Mouse (Mus musculus) spleen, adult 2 months (tissue): Measurements from ENCODE around the gene Cdh4. TPM values are rescaled to one million over a fixed set of nuclear protein-coding genes. Genes with fewer than 3 reads are reported as not detected.

Source experiments
- DNase-seq, 2 experiments: peaks; one replicate each; pipeline versions ENCODE4 v3.0.0 to v3.0.0-alpha.2; 2012 to 2021; ENCODE audit warnings: low spot score in 2 of 2, low read depth in 1 of 2
- H3K27ac ChIP-seq: fragments of 200-500 bp; 2 replicates; pipeline ENCODE4 v1.5.1; 2012; ENCODE audit warnings: low read length, inconsistent platforms; ENCODE audit not compliant: insufficient read depth
- H3K27me3 ChIP-seq: fragments of 200-500 bp; 2 replicates; pipeline ENCODE4 v1.6.1; 2012; ENCODE audit warnings: mild to moderate bottlenecking, moderate library complexity, low read length, inconsistent platforms; ENCODE audit not compliant: control insufficient read depth, insufficient read depth
- H3K36me3 ChIP-seq: fragments of 200-500 bp; 2 replicates; pipeline ENCODE4 v1.6.1; 2012; ENCODE audit warnings: mild to moderate bottlenecking, low read length, inconsistent platforms; ENCODE audit not compliant: control insufficient read depth, insufficient read depth
- H3K4me1 ChIP-seq: fragments of 200-500 bp; 2 replicates; pipeline ENCODE4 v1.6.1; 2011; ENCODE audit warnings: inconsistent platforms; ENCODE audit not compliant: control insufficient read depth, insufficient read depth, insufficient read length
- H3K4me3 ChIP-seq: fragments of 200-500 bp; 2 replicates; pipeline ENCODE4 v1.5.1; 2011; ENCODE audit warnings: mild to moderate bottlenecking, inconsistent platforms; ENCODE audit not compliant: insufficient read depth, insufficient read length; ENCODE audit errors: extremely low read depth
- CTCF ChIP-seq: fragments of 200-500 bp; IDR thresholded peaks from 2 replicates; pipeline ENCODE4 v1.5.1; 2011; ENCODE audit warnings: mild to moderate bottlenecking, inconsistent platforms; ENCODE audit not compliant: insufficient read depth, insufficient read length, insufficient replicate concordance; ENCODE audit errors: extremely low read depth
- POLR2A ChIP-seq: fragments of 200-500 bp; IDR thresholded peaks from 2 replicates; pipeline ENCODE4 v1.6.1; 2011; ENCODE audit warnings: low read depth, low read length, inconsistent platforms
- WGBS: fragments of 180-500 bp; shearing (Covaris S2); methylation state at CpG from one replicate; pipeline ENCODE4 v1.1.7; 2018; 5-methylcytosine and 5-hydroxymethylcytosine counted together
- polyA plus RNA-seq: library from polyadenylated mRNA; depleted of rRNA; stranded (reverse); fragments of >200 nt; gene quantifications from 2 replicates; pipeline ENCODE4 v1.2.3, GENCODE M21; 2012

Gene Cdh4
- polyA plus RNA-seq, 1 experiment: 1.0 TPM

GRCm38 (mm10) chr2:179601167-179601566 is 158.9 kb downstream of the Cdh4 start:
- TF ChIP-seq CTCF: no peak
- TF ChIP-seq POLR2A: no peak
- 88% methylated on average over 9 of the region's 9 CpGs for WGBS
- Histone ChIP-seq H3K36me3 (no peaks in the 10 kb centered on the region), H3K27me3 (no peaks in the 10 kb centered on the region), H3K4me1 (no peaks in the 10 kb centered on the region), H3K27ac (no peak overlapping the region), H3K4me3 (no peak overlapping the region)
- no peak for DNase-seq

- Histone ChIP-seq H3K36me3 (no peaks in the 10 kb centered on the region), H3K27ac (no peak overlapping the region), H3K4me3 (no peak overlapping the region), H3K27me3 (no peaks in the 10 kb centered on the region), H3K4me1 (no peaks in the 10 kb centered on the region)
- 74% methylated on average over 3 of the region's 3 CpGs for WGBS
- DNase-seq: no peak
- no peak for TF ChIP-seq POLR2A
- TF ChIP-seq CTCF: no peak
These were observed 162.5 kb downstream of the Cdh4 start for GRCm38 (mm10) chr2:179604746-179605145.

- no peaks in the 10 kb centered on the region for H3K27me3 ChIP-seq
- no peak overlapping the region for H3K4me3 ChIP-seq
- H3K27ac ChIP-seq: no peak overlapping the region
- no peaks in the 10 kb centered on the region for H3K36me3 ChIP-seq
- no peaks in the 10 kb centered on the region for H3K4me1 ChIP-seq
- TF ChIP-seq CTCF (no peak), POLR2A (no peak)
- 88% methylated on average over 10 of the region's 10 CpGs for WGBS
- no peak for DNase-seq
These were observed 163.0 kb downstream of the Cdh4 start for GRCm38 (mm10) chr2:179605255-179605654.

- H3K36me3 ChIP-seq: no peaks in the 10 kb centered on the region
- no peak for TF ChIP-seq POLR2A
- TF ChIP-seq CTCF: no peak
- H3K4me1 ChIP-seq: no peaks in the 10 kb centered on the region
- 81% methylated on average over 2 of the region's 2 CpGs for WGBS
- no peaks in the 10 kb centered on the region for H3K27me3 ChIP-seq
- DNase-seq: no peak
- H3K27ac ChIP-seq: no peak overlapping the region
- H3K4me3 ChIP-seq: no peak overlapping the region
These were observed 164.1 kb downstream of the Cdh4 start for GRCm38 (mm10) chr2:179606341-179606740.

- DNase-seq: no peak
- no peaks in the 10 kb centered on the region for H3K36me3 ChIP-seq
These were observed 173.7 kb downstream of the Cdh4 start for GRCm38 (mm10) chr2:179615906-179616305.

GRCm38 (mm10) chr2:179623643-179624473 is 181.6 kb downstream of the Cdh4 start:
- Histone ChIP-seq H3K36me3 (no peaks in the 10 kb centered on the region), H3K27me3 (no peaks in the 10 kb centered on the region), H3K4me1 (no peaks in the 10 kb centered on the region), H3K27ac (no peak overlapping the region), H3K4me3 (no peak overlapping the region)
- no peak for DNase-seq
- 87% methylated on average over 17 of the region's 17 CpGs for WGBS
- TF ChIP-seq POLR2A: no peak
- TF ChIP-seq CTCF: no peak

More at GRCm38 (mm10) chr2:179615906-179616305, 173.7 kb downstream of the Cdh4 start:
- Histone ChIP-seq H3K4me3 (no peak overlapping the region), H3K27ac (no peak overlapping the region), H3K27me3 (no peaks in the 10 kb centered on the region), H3K4me1 (no peaks in the 10 kb centered on the region)
- WGBS: 56% methylated on average over 5 of the region's 5 CpGs
- TF ChIP-seq CTCF: no peak
- no peak for TF ChIP-seq POLR2A

GRCm38 (mm10) chr2:179627563-179627962 is 185.3 kb downstream of the Cdh4 start:
- Histone ChIP-seq H3K36me3 (no peaks in the 10 kb centered on the region), H3K27me3 (no peaks in the 10 kb centered on the region), H3K27ac (no peak overlapping the region), H3K4me3 (no peak overlapping the region), H3K4me1 (no peaks in the 10 kb centered on the region)
- TF ChIP-seq CTCF (no peak), POLR2A (no peak)
- no peak for DNase-seq
- 67% methylated on average over 2 of the region's 2 CpGs for WGBS
